Mouse (Mus musculus): ENCODE data around the gene Smg8. TPM values are rescaled to one million over a fixed set of nuclear protein-coding genes. Genes with fewer than 3 reads are reported as not detected.
"Not testable (repeated sequence)": the region's sequence is repeated elsewhere in the genome, so short reads cannot be mapped to it uniquely, and the experiment has no call there.

Gene Smg8
- total RNA-seq, 2 experiments from 2014 or later, result 16.7 to 18.2 TPM

GRCm38 (mm10) chr11:87048900-87049299 is 37.7 kb downstream of the Smg8 start:
- not testable (repeated sequence) for DNase-seq (ENCODE audit: low spot score in 2 of 2)

- DNase-seq (ENCODE audit: low spot score in 2 of 2), result no peak
Measured at GRCm38 (mm10) chr11:87046968-87047367, 39.6 kb downstream of the Smg8 start.

- no peak for DNase-seq (ENCODE audit: low spot score in 2 of 2)
Measured at GRCm38 (mm10) chr11:87043052-87043451, 43.5 kb downstream of the Smg8 start.

- no peak for DNase-seq (ENCODE audit: low spot score in 2 of 2)
Measured at GRCm38 (mm10) chr11:87039307-87039963, 47.1 kb downstream of the Smg8 start.

- no peak for DNase-seq (ENCODE audit: low spot score in 2 of 2)
Measured at GRCm38 (mm10) chr11:87036180-87036579, 50.4 kb downstream of the Smg8 start.

- no peak for DNase-seq (ENCODE audit: low spot score in 2 of 2)
Measured at GRCm38 (mm10) chr11:87028212-87028611, 58.4 kb downstream of the Smg8 start.

Small RNAs within 50 kb of the gene (microRNA-seq; reads per million reads assigned to microRNA genes)
- 275 to 370 reads per million in 2 experiments for gene Mir301

Other genes starting within 250 kb of the Smg8 start
- gene Ypel2, start 93.1 kb downstream of the Smg8 start, total RNA-seq (2021), result 10 to 100 TPM; 46.1 to 46.4 TPM
- gene Gdpd1, start 12.7 kb downstream of the Smg8 start, total RNA-seq (2021), result 10 to 100 TPM; 39.8 to 40.2 TPM
- gene Prr11, start 21.9 kb upstream of the Smg8 start, total RNA-seq (2021), result under 1 TPM; 0.21 to 0.23 TPM
- gene Ska2, start 22.5 kb upstream of the Smg8 start, total RNA-seq (2021), result 10 to 100 TPM; 11.6 to 13.6 TPM
- 100 to 1,000 TPM; 227 to 232 TPM for gene Trim37, start 40.3 kb upstream of the Smg8 start, total RNA-seq (2021)

All from left cerebral cortex, adult 18-20 months (tissue).